Mouse (Mus musculus): ENCODE measurements around the gene Id1. TPM values are rescaled to one million over a fixed set of nuclear protein-coding genes. Genes with fewer than 3 reads are reported as not detected.
A peak's percentile ranks its signal among the peaks of the same experiment; 100 is the strongest.

Gene Id1
- polyA plus RNA-seq (2012; rRNA removed), result 81.5 and 93.8 TPM in 2 replicates

GRCm38 (mm10) chr2:152736090-152736601 is at the start of gene Id1:
Gene Id1 (plus strand): TSS chr2:152736251.
- DNase-seq (ENCODE audit: extremely low spot score in 1 of 2, low spot score in 1 of 2), result peak; percentile 40 to 73

- no peak for DNase-seq (ENCODE audit: extremely low spot score in 1 of 2, low spot score in 1 of 2)
Measured at GRCm38 (mm10) chr2:152686399-152686798, 49.7 kb upstream of the Id1 start.

- peak; percentile 91 to 94 for DNase-seq (ENCODE audit: extremely low spot score in 1 of 2, low spot score in 1 of 2)
Measured at GRCm38 (mm10) chr2:152686806-152687267, 49.2 kb upstream of the Id1 start, which contains the start of gene Mcts2. Gene Mcts2 (plus strand): TSS chr2:152687035.

- DNase-seq (ENCODE audit: extremely low spot score in 1 of 2, low spot score in 1 of 2), result no peak
Measured at GRCm38 (mm10) chr2:152691564-152692217, 44.4 kb upstream of the Id1 start.

- DNase-seq (ENCODE audit: extremely low spot score in 1 of 2, low spot score in 1 of 2), result peak in 1 of 2 experiments; percentile 78
Measured at GRCm38 (mm10) chr2:152693233-152693632, 42.8 kb upstream of the Id1 start.

- no peak for DNase-seq (ENCODE audit: extremely low spot score in 1 of 2, low spot score in 1 of 2)
Measured at GRCm38 (mm10) chr2:152693735-152694134, 42.3 kb upstream of the Id1 start.

GRCm38 (mm10) chr2:152694708-152695107 is 41.3 kb upstream of the Id1 start:
- DNase-seq (ENCODE audit: extremely low spot score in 1 of 2, low spot score in 1 of 2), result no peak

- no peak for DNase-seq (ENCODE audit: extremely low spot score in 1 of 2, low spot score in 1 of 2)
Measured at GRCm38 (mm10) chr2:152696016-152696415, 40.0 kb upstream of the Id1 start.

- peak; percentile 76 to 98 for DNase-seq (ENCODE audit: extremely low spot score in 1 of 2, low spot score in 1 of 2)
Measured at GRCm38 (mm10) chr2:152696476-152697164, 39.4 kb upstream of the Id1 start.

- DNase-seq (ENCODE audit: extremely low spot score in 1 of 2, low spot score in 1 of 2), result no peak
Measured at GRCm38 (mm10) chr2:152700138-152700537, 35.9 kb upstream of the Id1 start.

GRCm38 (mm10) chr2:152700725-152701124 is 35.3 kb upstream of the Id1 start:
- no peak for DNase-seq (ENCODE audit: extremely low spot score in 1 of 2, low spot score in 1 of 2)

- no peak for DNase-seq (ENCODE audit: extremely low spot score in 1 of 2, low spot score in 1 of 2)
Measured at GRCm38 (mm10) chr2:152703596-152704255, 32.3 kb upstream of the Id1 start.

GRCm38 (mm10) chr2:152704256-152704605 is 31.8 kb upstream of the Id1 start:
- DNase-seq (ENCODE audit: extremely low spot score in 1 of 2, low spot score in 1 of 2), result no peak

GRCm38 (mm10) chr2:152704811-152705370 is 31.2 kb upstream of the Id1 start:
- no peak for DNase-seq (ENCODE audit: extremely low spot score in 1 of 2, low spot score in 1 of 2)

GRCm38 (mm10) chr2:152705993-152706571 is 30.0 kb upstream of the Id1 start:
- peak in 1 of 2 experiments; percentile 63 for DNase-seq (ENCODE audit: extremely low spot score in 1 of 2, low spot score in 1 of 2)

- DNase-seq (ENCODE audit: extremely low spot score in 1 of 2, low spot score in 1 of 2), result no peak
Measured at GRCm38 (mm10) chr2:152707186-152707585, 28.9 kb upstream of the Id1 start.

- peak; percentile 61 to 78 for DNase-seq (ENCODE audit: extremely low spot score in 1 of 2, low spot score in 1 of 2)
Measured at GRCm38 (mm10) chr2:152707627-152708026, 28.4 kb upstream of the Id1 start.

- no peak for DNase-seq (ENCODE audit: extremely low spot score in 1 of 2, low spot score in 1 of 2)
Measured at GRCm38 (mm10) chr2:152709066-152709465, 27.0 kb upstream of the Id1 start.

GRCm38 (mm10) chr2:152716241-152716772 is 19.7 kb upstream of the Id1 start:
- DNase-seq (ENCODE audit: extremely low spot score in 1 of 2, low spot score in 1 of 2), result no peak

- DNase-seq (ENCODE audit: extremely low spot score in 1 of 2, low spot score in 1 of 2), result no peak
Measured at GRCm38 (mm10) chr2:152717652-152718051, 18.4 kb upstream of the Id1 start.
